In genomic region chr11:44480246-44480645, GRCm38 (mm10) we compare ENCODE assay signal across 27 mouse cellular contexts. TPM values are rescaled to one million over a fixed set of nuclear protein-coding genes. Genes with fewer than 3 reads are reported as not detected.
A peak's percentile ranks its signal among the peaks of the same experiment; 100 is the strongest.
DNase-seq lines count a peak whose midpoint lies in the region; ATAC-seq and TF ChIP-seq lines count a peak whose summit lies in the region.
"Had no signal": no experiment of that assay in that cellular context is flagged by ENCODE, and none has a peak within 500 bp of the region (broad histone marks: within the 10 kb centered on the region; RNA-seq: fewer than 3 reads in every experiment).

No protein-coding gene starts in this region.

- DNase-seq in spleen, adult 2 months (ENCODE audit: low read depth in 1 of 2, low spot score in 2 of 2), result peak in 1 of 2 experiments; percentile 54
- no peak for DNase-seq in spleen, adult 12 weeks (ENCODE audit: low spot score)
- peak; percentile 53 to 55 for DNase-seq in B cell, adult 2 months
- DNase-seq in cerebellum, postnatal 10 days, result no peak
- DNase-seq: adrenal gland, postnatal 10 days; adrenal gland, postnatal 36 days; cerebellum, adult 11-12 months; cerebellum, adult 8-10 months; cerebellum, postnatal 14 days; gastrocnemius, postnatal 25 days; heart, adult 2 months; heart, postnatal 36 days had no signal

- no peaks in the 10 kb centered on the region for H3K36me3 ChIP-seq in spleen, adult 2 months (ENCODE audit: control insufficient read depth, insufficient read depth, low read length)
- H3K36me3 ChIP-seq: embryonic facial prominence, embryonic 10.5 days; embryonic facial prominence, embryonic 13.5 days; forebrain, embryonic 12.5 days; forebrain, embryonic 15.5 days; heart, embryonic 10.5 days; heart, embryonic 13.5 days; hindbrain, embryonic 10.5 days; hindbrain, embryonic 13.5 days; intestine, embryonic 15.5 days had no signal

- peaks cover 22% of the 10 kb centered on the region; the same call in 1 of the 2 replicates for H3K4me1 ChIP-seq in spleen, adult 2 months (ENCODE audit: control insufficient read depth, insufficient read depth, insufficient read length)
- H3K4me1 ChIP-seq: embryonic facial prominence, embryonic 10.5 days; embryonic facial prominence, embryonic 13.5 days; forebrain, embryonic 12.5 days; forebrain, embryonic 15.5 days; heart, embryonic 10.5 days; heart, embryonic 13.5 days; hindbrain, embryonic 10.5 days; hindbrain, embryonic 13.5 days; intestine, embryonic 15.5 days had no signal

- no peak overlapping the region for H3K4me3 ChIP-seq in spleen, adult 2 months (ENCODE audit: extremely low read depth, insufficient read depth, insufficient read length)
- H3K4me3 ChIP-seq: embryonic facial prominence, embryonic 10.5 days; embryonic facial prominence, embryonic 13.5 days; erythroblast, embryonic 14.5 days; forebrain, embryonic 12.5 days; forebrain, embryonic 15.5 days; heart, adult 2 months; heart, embryonic 10.5 days; heart, embryonic 13.5 days; hindbrain, embryonic 10.5 days; hindbrain, embryonic 13.5 days; intestine, embryonic 15.5 days had no signal

- 45% methylated on average over 6 of the region's 6 CpGs for WGBS in spleen, adult 2 months

- peak overlapping the region; percentile 73; the same call in 1 of the 2 replicates for H3K27ac ChIP-seq in spleen, adult 2 months (ENCODE audit: insufficient read depth, low read length)
- H3K27ac ChIP-seq: embryonic facial prominence, embryonic 10.5 days; embryonic facial prominence, embryonic 13.5 days; forebrain, embryonic 12.5 days; forebrain, embryonic 15.5 days; heart, adult 2 months; heart, embryonic 10.5 days; heart, embryonic 13.5 days; hindbrain, embryonic 10.5 days; hindbrain, embryonic 13.5 days; intestine, embryonic 15.5 days had no signal

- no peak for TF ChIP-seq POLR2A in spleen, adult 2 months (IDR thresholded peaks at IDR 0.05; ENCODE audit: low read depth, low read length)

- no peak for TF ChIP-seq CTCF in spleen, adult 2 months (IDR thresholded peaks at IDR 0.05; ENCODE audit: extremely low read depth, insufficient read depth, insufficient read length, insufficient replicate concordance)

- H3K27me3 ChIP-seq in spleen, adult 2 months (ENCODE audit: control insufficient read depth, insufficient read depth, low read length), result no peaks in the 10 kb centered on the region
- H3K27me3 ChIP-seq: CH12.LX; embryonic facial prominence, embryonic 13.5 days; forebrain, embryonic 12.5 days; forebrain, embryonic 15.5 days; heart, embryonic 13.5 days; hindbrain, embryonic 13.5 days; intestine, embryonic 15.5 days; Patski had no signal

- peak; percentile 40; the same call in 1 of the 2 replicates for ATAC-seq in neutrophil, adult 5-6 weeks (ENCODE audit: extremely low read depth, insufficient number of reproducible peaks, low FRiP score, poor library complexity, severe bottlenecking)
- ATAC-seq in cerebellum, adult (ENCODE audit: insufficient number of reproducible peaks, low FRiP score, low TSS enrichment), result no peak
- ATAC-seq: forebrain, embryonic 15.5 days; hindbrain, embryonic 16.5 days; intestine, embryonic 15.5 days; Patski had no signal

RNA-seq across cellular contexts. Expression of gene Ublcp1, which starts 9.9 kb away (rescaled TPM):
- 10.7 and 11.4 TPM in 2 replicates for polyA plus RNA-seq in spleen, adult 2 months (2012; rRNA removed)
- 117 and 129 TPM in 2 replicates for total RNA-seq in neutrophil, adult 5-6 weeks (2017)

RNA-seq across cellular contexts. Expression of gene Rnf145, which starts 38.5 kb away (rescaled TPM):
- 65.5 and 191 TPM in 2 replicates for polyA plus RNA-seq in spleen, adult 2 months (2012; rRNA removed)
- total RNA-seq in neutrophil, adult 5-6 weeks (2017), result 138 and 156 TPM in 2 replicates

Comparison
In these comparisons a context has a peak if more than half of its experiments do, and no peak if none do; other contexts are left out.
1. DNase-seq: peak in B cell, adult 2 months (2 of 2); none in spleen, adult 12 weeks (single experiment) and cerebellum, postnatal 10 days (0 of 2).